Mouse (Mus musculus): Measurements from ENCODE around the gene Chst15.

Gene Chst15

DNA sequence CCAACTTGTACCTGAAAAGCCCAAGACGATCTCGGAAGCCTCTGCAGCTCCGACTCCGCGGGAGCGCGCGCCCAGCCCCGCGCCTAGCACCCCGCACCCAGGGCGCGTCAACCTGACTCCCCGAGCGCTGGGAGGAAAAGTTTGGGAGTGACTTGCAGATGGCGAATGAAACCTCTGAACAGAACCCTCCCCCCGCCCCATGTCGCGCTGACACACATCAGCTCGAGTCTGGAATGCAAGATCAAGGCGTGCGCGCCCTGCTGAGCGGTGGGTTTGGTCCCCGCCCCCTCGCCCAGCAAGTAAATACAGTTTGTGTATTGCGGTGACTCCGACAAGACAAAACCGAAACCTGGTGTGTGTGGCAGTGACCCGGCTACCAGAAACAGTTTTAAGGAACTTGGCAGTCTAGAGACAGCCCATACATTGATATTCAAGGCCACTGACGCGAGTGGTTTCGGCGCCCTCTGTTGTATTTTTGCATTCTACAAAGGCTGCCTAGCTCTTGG is at the start of gene Chst15:
TSS of gene Chst15 (minus strand) at position 193 of the 506 bp plus-strand sequence.
- peak; percentile 29 to 41 for DNase-seq (ENCODE audit: low spot score in 2 of 2)

GRCm38 (mm10) chr7:132365703-132366384 is 48.8 kb upstream of the Chst15 start:
- DNase-seq (ENCODE audit: low spot score in 2 of 2) = no peak

DNA sequence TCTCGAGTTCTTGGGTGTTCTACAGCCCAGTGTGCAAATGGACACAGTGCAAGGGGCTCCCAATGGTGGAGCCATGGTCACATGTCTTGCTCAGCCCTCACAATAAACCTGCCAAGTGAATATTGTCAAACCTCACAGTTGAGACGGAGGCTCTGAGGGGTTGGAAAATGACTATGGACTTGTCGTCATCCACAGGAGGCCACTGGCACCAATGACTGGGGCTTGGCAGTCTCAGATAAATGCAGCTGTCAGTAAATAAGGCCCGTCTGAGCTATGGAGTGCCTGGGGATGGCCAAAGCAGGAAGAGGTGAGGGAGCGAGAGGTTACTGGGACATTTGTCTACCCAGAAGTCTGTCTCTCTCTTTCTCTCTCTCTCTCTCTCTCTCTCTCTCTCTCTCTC is 48.1 kb upstream of the Chst15 start:
- no peak for DNase-seq (ENCODE audit: low spot score in 2 of 2)

DNA sequence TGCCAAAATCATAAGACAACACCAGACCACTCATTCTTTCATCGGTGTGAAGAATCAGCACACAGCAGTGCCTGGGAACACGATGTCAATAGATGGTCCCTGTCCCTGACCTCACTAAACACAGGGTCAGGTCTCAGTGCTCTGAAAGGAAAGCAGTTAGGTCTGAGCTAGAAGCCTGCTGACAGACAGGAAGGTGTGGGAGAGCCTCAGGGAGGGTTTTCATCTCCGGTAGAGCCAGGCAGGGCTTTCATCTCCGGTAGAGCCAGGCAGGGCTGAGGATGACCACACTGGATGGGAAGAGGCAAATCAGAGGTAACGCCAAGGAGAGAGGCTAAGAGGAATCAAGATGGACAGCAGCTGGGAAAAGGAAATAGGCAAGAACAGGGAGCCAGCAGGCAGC is 47.5 kb upstream of the Chst15 start:
- no peak for DNase-seq (ENCODE audit: low spot score in 2 of 2)

DNA sequence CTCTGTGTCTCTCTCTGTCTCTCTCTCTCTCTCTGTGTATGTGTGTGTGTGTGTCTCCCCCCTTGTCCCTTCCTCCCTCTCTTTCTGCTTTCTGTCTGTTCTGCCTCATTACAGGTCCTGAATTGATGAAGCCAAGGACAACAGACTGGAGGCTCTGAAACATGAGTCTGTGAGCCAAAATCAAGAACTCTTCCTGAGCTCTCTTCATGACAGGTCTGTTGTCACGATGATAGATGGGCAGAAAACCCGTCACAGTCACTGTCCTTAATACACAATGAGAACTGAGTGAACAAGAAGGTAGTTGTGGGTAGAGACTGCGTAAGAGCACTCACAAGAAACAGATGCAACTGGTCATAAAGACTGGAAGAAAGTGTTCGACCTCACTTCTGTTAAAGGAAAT is 43.3 kb upstream of the Chst15 start:
- DNase-seq (ENCODE audit: low spot score in 2 of 2) = no peak

DNA sequence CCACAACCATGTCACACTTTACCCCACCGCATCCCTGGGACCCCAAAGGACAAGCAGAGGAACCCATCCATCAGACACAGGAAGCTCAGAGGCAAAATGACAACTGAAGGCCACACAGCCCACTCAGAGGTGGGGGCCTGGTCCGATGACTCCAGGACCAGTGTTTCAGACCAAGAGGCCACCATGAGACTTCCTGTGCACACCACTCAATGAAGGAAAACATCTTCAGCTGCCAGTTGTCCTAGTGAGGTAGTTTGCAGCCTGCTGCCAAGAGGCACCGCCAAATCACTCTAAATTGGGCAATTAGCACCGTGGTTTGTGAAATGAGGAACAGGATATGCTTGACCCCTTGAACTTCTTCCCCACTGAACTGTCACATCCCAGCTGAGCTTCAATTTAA is 41.7 kb upstream of the Chst15 start:
- no peak for DNase-seq (ENCODE audit: low spot score in 2 of 2)

DNA sequence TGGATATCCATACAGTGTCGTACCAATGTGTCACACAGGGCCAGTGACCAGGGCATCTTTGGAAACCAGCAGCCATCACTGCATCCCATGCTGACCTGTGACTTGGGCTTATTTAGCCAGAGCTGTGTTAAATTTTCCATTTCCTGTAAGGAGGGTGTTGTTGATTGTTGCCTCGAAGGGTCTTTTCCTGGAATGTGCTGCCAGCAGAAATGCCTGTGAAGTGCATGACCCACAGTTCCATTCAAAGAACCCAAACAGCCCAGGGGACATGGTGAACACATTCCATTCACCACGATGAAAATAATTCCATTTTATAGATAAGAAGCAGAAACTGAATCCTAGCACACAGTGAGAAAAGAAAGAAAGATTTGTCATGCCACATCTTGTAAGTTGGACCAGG is 41.2 kb upstream of the Chst15 start:
- no peak for DNase-seq (ENCODE audit: low spot score in 2 of 2)

- DNase-seq (ENCODE audit: low spot score in 2 of 2) = no peak
Observed at GRCm38 (mm10) chr7:132357841-132358237, 40.8 kb upstream of the Chst15 start.

- DNase-seq (ENCODE audit: low spot score in 2 of 2) = no peak
Observed at GRCm38 (mm10) chr7:132356881-132357840, 40.1 kb upstream of the Chst15 start.

GRCm38 (mm10) chr7:132356185-132356584 is 39.2 kb upstream of the Chst15 start:
- DNase-seq (ENCODE audit: low spot score in 2 of 2) = peak in 1 of 2 experiments; percentile 15

DNA sequence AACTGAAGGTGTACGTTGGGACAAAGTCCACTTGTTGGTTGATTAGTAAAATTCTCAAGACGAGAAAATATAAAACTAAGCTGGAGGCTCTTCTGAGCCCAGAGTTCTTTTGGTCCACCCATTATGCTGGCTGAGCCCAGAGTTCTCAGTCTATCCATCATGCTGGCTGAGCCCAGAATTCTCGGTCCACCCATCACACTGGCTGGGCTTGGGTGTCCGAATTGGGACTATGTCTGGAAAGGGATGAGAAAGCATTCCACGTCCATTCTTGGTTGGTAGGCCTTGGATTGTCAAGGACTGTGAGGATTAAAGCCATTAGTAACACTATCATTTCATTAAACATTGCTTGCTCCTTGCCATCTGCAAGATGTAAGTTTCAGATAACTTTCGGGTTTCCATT is 38.7 kb upstream of the Chst15 start:
- no peak for DNase-seq (ENCODE audit: low spot score in 2 of 2)

DNA sequence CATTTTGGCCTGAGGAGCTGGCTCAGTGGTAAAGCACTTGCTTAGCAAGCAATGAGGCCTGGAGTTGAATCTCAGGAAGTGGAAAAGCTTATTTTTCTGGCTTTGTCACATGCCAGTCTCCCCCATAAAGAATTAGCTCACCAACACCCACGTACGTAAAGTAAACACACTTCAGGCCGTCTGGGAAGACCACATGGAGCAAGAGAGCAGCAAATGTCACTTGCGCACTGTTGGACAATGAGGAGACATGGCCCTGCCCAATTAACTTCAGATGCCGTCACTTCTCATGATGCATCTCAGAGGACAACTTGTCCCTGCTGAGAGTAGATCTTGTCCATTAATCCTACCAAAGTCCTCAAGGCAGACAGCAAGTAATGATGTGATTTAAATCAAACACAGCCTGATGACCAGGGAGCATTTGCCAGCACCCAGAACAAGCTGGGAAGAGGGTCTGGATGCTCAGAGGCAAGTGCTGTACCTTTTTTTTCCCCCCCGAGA is 32.1 kb upstream of the Chst15 start:
- DNase-seq (ENCODE audit: low spot score in 2 of 2) = no peak

DNA sequence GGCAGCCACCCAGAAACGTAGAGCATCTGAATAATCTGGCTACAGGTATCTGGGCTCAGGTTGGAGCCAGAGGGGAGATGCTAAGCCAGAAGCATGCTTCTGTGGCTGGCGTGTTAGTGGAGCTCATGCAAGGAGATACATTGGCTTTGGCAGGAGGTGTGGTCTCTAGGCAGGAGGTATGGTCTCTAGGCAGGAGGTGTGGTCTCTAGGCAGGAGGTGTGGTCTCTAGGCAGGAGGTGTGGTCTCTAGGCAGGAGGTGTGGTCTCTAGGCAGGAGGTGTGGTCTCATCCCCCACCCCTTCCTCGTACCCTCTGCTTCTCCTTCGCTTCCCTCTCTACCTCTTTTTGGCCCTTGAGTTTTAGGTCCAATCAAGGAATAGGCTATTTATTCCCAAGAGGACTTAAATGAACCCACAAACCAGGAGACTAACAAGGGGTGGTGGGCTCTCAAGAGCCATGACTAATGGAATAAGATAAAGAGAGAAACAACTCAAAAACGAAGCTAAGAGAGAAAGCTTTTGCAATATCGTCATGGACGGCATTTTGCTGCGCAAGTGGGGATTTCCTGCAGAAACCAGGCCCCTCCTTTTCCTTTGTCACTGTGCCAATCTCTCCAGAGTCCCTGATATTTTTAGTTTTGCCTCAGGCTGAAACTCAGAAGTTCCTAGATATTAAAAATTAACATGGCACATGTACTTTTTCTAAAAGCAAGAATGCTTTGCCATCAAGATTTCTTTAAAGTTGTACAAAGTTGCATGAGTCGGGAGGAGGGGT is 30.4 kb upstream of the Chst15 start:
- DNase-seq (ENCODE audit: low spot score in 2 of 2) = no peak

DNA sequence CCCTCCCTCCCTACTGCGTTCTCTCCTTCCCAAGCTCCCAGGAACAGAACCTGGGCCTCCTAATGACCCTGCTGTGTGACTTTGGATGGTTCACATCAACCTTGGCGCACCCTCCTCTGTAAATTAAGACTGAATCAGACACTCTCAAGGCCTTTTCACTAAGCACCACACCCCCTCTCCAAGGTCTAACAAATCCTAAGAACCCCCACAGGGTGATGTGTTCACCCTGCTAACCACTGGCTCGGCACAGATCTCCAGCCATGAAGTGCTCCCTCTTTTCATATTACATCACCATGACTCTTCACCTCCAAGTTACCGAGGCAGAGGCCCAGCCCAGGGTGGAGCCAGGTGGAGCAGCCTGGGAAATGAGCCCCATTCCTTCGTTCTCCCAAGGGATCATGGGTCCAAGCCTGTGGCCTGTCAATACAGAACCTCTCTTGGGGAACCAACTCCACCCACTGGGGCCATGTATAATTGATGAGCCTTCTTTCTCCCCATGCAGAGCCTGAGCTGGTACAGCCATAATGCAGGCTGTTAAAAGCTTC is 28.6 kb upstream of the Chst15 start:
- no peak for DNase-seq (ENCODE audit: low spot score in 2 of 2)

DNA sequence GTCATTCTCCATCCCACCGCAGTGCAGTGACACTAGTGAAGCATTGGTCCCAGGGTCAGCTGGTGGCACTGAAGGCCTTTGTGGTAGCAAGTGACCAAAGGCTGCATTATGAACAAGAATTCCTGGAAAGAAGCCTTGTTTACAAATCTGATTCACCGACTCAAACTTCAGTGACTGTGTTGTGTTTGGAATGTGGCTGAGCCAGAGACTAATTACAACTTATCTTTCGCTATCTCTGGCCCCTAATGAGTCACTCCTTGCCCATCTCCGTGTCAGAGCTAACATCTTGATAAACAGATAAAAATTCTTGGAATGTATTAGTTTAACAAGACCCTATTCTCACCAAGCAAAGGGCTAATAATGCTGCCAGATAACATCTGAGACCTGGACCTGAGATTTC is 27.6 kb upstream of the Chst15 start:
- DNase-seq (ENCODE audit: low spot score in 2 of 2) = no peak

DNA sequence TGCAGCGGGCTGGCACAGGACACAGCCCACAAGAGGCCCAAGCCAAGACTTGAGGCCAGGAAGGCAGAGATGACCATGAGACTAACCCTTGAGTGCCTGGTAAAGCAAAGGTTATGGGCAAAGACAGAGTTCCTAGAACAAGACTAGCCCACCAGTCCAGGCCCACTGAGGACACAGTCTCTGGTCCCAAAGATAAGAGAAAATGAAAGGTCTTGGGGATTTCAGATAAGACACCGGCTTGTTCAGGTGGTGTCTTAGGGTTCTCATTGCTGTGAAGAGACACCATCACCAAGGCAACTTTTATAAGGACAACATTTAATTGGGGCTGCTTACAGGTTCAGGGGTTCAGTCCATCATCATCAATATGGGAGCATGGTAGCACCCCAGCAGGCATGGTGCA is 26.9 kb upstream of the Chst15 start:
- DNase-seq (ENCODE audit: low spot score in 2 of 2) = no peak

- DNase-seq (ENCODE audit: low spot score in 2 of 2) = no peak
Observed at GRCm38 (mm10) chr7:132343146-132343545, 26.1 kb upstream of the Chst15 start.

DNA sequence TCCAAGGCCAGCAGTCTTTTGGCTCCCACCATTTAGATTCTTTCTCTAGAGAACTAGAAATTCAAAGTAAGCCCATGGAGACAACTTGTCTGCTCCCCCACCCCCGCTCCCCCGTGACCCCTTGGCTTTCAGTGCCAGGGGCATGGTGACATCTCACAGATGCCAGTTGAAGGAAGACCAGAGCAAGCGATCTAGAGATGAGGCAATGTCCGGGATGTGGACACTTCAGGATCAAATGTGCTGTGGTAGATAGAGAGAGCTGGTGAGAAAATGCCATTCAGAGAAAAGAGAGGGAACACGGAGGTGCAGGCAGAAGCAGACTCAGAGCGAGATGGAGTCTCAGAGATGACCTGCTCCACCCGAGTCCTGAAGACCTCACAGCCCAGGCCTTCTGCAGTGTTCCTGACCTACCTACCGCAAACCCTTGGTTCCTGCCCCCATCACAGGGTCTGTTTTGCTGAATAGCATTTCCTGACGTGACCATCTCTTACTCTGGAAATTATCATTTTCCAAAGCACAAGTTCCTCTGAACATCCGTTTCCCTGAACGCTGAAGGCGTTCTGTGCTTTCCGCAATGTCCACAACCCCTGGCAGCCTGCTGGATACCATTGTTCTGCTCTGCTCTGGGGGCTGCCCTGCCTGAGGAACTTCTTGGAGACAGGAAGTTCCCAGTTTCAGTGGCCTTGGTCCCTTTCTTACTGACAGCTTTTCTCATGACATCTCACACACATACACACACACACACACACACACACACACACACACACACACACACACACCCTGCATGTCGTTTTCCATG is 22.2 kb upstream of the Chst15 start:
- DNase-seq (ENCODE audit: low spot score in 2 of 2) = no peak

DNA sequence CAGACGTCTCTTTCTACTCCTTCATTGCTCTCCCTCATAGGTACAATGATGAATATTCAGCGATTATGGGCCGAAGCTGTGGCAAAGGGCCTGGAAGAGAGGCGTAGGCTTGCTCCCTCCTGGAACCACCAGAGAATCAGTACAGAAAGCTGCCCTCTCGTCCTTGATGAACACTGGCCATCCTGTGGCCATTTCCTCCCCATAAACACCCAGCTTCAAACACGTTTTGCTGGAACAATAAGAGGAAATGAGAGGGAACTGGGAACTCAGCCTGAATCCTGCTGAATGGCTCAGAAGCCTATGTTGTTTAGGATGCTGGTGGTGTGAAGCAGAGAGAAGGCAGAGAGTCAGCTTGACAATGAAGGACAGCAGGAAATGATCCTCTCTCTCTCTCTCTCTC is 21.3 kb upstream of the Chst15 start:
- DNase-seq (ENCODE audit: low spot score in 2 of 2) = no peak

DNA sequence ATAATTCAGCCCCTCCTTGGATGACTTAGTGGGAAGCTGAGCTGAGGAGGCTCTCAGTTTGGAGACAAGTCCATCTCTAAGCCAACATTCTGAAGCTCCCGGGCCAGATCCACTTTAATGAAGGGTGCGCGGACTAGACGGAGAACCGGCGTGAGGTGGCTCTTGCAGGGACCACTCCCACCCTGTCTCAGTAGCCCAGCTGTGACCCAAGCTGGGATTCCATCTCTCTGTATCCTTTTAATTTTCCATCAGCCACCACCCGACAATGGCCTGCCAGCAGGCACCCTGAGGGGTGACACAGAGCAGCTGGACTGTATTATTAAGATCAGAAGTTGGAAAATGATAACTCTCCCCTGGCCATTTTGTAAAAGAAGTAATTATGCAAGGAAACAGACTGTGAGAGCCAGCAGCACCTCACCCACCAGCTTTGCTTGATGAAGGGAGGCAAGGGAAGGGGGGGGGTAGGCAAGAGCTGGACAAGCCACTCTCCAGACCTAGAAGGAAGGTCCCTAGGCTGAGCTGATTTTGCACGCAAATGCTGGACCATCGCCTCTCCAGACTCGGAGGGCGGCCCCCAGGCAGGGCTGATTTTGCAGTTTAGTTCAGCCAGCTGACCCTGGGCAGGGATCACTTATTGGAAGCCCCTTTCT is 20.4 kb upstream of the Chst15 start:
- DNase-seq (ENCODE audit: low spot score in 2 of 2) = no peak
